Mouse (Mus musculus) liver, embryonic 16.5 days (tissue): Measurements from ENCODE around the gene Kif22. TPM values are rescaled to one million over a fixed set of nuclear protein-coding genes. Genes with fewer than 3 reads are reported as not detected.

Experiments
- ATAC-seq: fragments of 200-750 bp; cut with Nextera tagmentation; 2 replicates; pipeline ENCODE4 v1.8.0; 2017; ENCODE audit warnings: low read depth, mild to moderate bottlenecking, moderate number of reproducible peaks, moderate library complexity
- H3K27ac ChIP-seq: fragments of 300-500 bp; sonication (generic); 2 replicates; pipeline ENCODE4 v1.5.1; 2014; ENCODE audit warnings: mild to moderate bottlenecking, low read length
- H3K27me3 ChIP-seq: fragments of 300-500 bp; sonication (generic); 2 replicates; pipeline ENCODE4 v1.6.1; 2014; ENCODE audit warnings: low read depth, low read length, mixed read lengths; ENCODE audit not compliant: control insufficient read depth, insufficient read depth
- H3K36me3 ChIP-seq: fragments of 300-500 bp; sonication (generic); 2 replicates; pipeline ENCODE4 v1.6.1; 2014; ENCODE audit warnings: mild to moderate bottlenecking; ENCODE audit not compliant: control insufficient read depth, insufficient read depth
- H3K4me1 ChIP-seq: fragments of 300-500 bp; sonication (generic); 2 replicates; pipeline ENCODE4 v1.6.1; 2014; ENCODE audit warnings: low read depth, low read length, mixed read lengths; ENCODE audit not compliant: control insufficient read depth
- H3K4me2 ChIP-seq: fragments of 300-500 bp; sonication (generic); 2 replicates; pipeline ENCODE4 v1.6.1; 2014; ENCODE audit warnings: low read depth, low read length, mixed read lengths
- H3K4me3 ChIP-seq: fragments of 300-500 bp; sonication (generic); 2 replicates; pipeline ENCODE4 v1.5.1; 2014; ENCODE audit warnings: low read depth, mild to moderate bottlenecking, low read length
- H3K9ac ChIP-seq: fragments of 300-500 bp; sonication (generic); 2 replicates; pipeline ENCODE4 v1.6.1; 2014; ENCODE audit warnings: low read depth, low read length
- H3K9me3 ChIP-seq: fragments of 300-500 bp; sonication (generic); replicated peaks from 2 replicates; pipeline ENCODE4 v1.6.1; 2016; ENCODE audit warnings: low read length; ENCODE audit not compliant: control insufficient read depth
- WGBS: fragments of 180-500 bp; shearing (Covaris S2); extraction: QIAGEN DNeasy Blood & Tissue Kit; methylation state at CpG from one replicate; pipeline ENCODE4 v1.1.7; 2014; ENCODE audit not compliant: insufficient replicate concordance; 5-methylcytosine and 5-hydroxymethylcytosine counted together
- polyA plus RNA-seq: library from polyadenylated mRNA; unstranded; fragments of >200 nt; fragmentation: Nextera tagmentation; extraction: Ambion mirVana; gene quantifications from 2 replicates; pipeline ENCODE4 v1.2.1, GENCODE M21; 2015

Gene Kif22
- polyA plus RNA-seq, 1 experiment from 2014 or later: 103 TPM

DNA sequence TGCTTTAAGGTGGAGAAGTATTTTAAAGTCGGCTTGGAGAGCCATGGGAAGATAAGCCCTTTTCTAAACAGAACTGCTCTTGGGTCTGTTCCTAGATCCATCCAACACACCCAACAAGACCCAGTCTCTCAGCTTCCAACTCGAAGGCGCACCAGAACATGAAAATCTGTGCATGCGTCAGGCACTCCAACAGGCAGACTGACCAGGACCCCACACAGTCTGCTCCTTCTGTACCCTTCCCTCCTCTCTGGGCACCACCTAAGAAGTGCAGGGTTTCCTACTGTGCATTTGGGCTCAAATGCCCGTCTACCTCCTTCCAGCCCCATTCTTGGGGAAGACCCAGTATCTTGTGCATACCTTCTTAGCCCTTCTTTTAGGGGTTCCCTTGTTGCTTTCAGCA is 21.8 kb downstream of the Kif22 start:
- Histone ChIP-seq H3K27ac (no peak overlapping the region), H3K4me3 (peak overlapping the region; percentile 36; the same call in 1 of the 2 replicates), H3K27me3 (no peaks in the 10 kb centered on the region), H3K9me3 (no peaks in the 10 kb centered on the region), H3K36me3 (peaks cover 20% of the 10 kb centered on the region), H3K4me2 (peak overlapping the region; percentile 66), H3K4me1 (peaks cover 61% of the 10 kb centered on the region), H3K9ac (peak overlapping the region; percentile 50; the same call in 1 of the 2 replicates)
- no peak for ATAC-seq
- WGBS: 53% methylated on average over 5 of the region's 5 CpGs

DNA sequence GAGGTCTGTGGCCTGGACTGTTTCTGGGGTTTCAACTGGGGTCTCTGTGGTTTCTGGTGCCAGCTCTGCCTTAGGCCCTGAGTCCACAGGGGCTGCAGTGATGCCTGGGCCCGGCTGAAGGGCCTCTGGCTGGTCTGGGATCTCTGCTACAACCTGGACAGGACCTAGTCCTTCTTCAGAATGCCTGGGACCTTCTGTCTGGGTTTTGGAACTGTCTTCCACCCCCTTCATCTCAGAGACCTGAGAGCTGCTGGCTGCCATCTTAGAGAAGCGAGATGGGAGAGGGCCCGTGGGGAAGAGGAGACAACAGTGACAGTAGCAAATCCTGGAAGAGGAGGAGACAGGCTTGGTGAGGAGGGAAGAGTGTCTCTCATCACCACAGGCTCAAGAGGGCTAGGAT is 22.2 kb downstream of the Kif22 start:
- no peak overlapping the region for H3K4me2 ChIP-seq
- ATAC-seq: no peak
- no peak overlapping the region for H3K4me3 ChIP-seq
- H3K9me3 ChIP-seq: no peaks in the 10 kb centered on the region
- H3K9ac ChIP-seq: no peak overlapping the region
- 76% methylated on average over 3 of the region's 3 CpGs for WGBS
- H3K27me3 ChIP-seq: no peaks in the 10 kb centered on the region
- no peak overlapping the region for H3K27ac ChIP-seq
- H3K4me1 ChIP-seq: peaks cover 62% of the 10 kb centered on the region
- H3K36me3 ChIP-seq: peaks cover 22% of the 10 kb centered on the region

DNA sequence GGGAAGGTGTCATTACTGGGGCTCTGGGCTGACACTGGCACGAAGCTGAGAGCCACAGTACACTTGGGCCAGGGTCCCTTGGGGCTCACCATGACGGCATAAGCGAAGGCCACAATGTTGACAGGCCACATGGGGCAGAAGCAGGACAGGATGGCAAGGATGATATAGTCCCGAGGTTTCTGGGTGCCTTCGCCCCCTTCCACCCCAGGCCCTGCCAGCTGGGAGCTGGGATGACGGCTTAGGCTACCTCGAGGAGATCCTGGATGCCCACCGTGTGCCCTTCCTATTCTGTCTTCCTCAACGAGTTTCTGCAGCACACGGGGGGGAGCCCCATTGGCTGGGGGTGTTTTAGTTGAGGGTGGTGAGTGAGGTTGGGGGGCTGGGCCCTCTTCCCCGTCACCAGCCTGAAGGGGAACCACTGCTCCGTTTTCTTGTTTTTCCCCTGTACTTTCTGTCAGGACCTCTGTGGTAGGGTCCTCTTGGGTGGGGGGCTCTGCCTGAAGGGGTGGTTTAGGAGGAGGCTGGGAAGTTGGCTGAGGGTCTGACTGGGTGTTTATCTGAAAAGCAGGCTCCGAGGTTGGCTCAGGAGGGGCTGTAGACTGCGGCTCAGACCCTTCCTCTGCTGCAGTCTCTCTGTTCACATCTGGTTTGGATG is 22.8 kb downstream of the Kif22 start:
- Histone ChIP-seq H3K9ac (no peak overlapping the region), H3K9me3 (no peaks in the 10 kb centered on the region), H3K27me3 (no peaks in the 10 kb centered on the region), H3K27ac (no peak overlapping the region), H3K4me1 (peaks cover 62% of the 10 kb centered on the region), H3K4me3 (no peak overlapping the region), H3K4me2 (no peak overlapping the region), H3K36me3 (peaks cover 22% of the 10 kb centered on the region)
- WGBS: 69% methylated on average over 14 of the region's 14 CpGs
- no peak for ATAC-seq

DNA sequence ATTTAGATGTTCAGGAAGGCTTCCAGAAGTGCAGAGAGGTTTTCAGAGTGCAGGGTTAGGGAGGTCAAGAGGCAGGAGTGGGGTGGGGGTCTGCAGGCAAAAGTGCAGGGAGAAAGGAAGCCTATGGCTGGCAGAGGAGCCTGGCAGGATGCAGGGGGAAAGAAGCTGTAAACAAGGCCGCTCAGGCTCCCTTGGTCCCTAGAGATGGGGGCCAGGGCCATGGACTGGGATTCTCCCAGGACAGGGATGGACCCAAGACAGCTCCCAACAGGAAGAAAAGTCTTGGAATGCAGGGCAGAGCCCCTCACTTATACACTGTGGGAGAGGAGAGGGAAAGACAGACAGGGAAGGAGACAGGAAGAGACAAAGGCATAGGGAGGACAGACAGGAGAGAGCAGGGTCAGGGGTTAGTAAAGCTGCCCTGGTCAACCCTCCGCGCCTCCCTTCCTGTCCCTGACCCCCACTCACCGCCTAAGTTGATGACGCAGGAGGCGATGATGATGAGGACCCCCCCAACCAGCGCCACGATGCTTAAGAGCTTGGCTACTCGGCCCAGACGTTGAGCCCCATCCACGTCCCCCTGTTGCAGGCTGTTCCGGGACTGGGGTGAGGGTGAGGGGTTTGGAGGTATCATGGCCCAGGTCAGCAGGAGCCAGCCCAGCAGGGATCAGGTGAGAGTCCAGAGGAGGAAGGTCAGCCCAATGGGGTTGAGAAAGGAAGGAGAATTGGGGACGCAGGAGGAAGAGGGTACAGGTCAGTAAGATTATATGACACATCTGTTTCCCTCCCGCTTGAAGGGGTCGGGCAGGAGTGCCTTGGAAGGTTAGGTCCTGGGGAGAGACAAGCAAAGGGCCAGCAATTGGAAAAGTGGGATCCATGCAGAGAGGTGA is 23.6 kb downstream of the Kif22 start:
- 76% methylated on average over 15 of the region's 15 CpGs for WGBS
- no peak overlapping the region for H3K9ac ChIP-seq
- no peak overlapping the region for H3K4me2 ChIP-seq
- H3K9me3 ChIP-seq: no peaks in the 10 kb centered on the region
- H3K27ac ChIP-seq: no peak overlapping the region; the same call in 1 of the 2 replicates
- peaks cover 61% of the 10 kb centered on the region for H3K4me1 ChIP-seq
- H3K27me3 ChIP-seq: no peaks in the 10 kb centered on the region
- H3K4me3 ChIP-seq: no peak overlapping the region
- no peak for ATAC-seq
- peaks cover 21% of the 10 kb centered on the region for H3K36me3 ChIP-seq

DNA sequence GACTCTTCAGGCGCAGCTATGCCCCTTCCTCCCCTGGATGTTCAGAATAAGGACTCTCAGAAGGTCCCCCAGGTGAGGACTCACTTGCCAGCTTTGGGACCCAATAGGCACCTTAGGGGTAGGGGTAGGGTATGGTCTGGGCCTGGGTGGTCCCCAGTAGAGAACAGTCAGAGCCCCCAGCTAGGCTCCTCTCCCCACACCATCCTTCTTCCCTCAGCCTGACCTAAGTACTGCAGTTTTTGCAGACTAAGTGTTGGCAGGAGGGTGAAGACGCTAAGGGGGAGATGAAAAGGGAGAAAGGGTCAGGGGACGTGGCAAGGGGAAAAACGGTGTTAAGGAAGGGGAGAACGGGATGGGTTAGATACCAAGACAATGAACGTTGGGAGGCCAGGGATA is 24.3 kb downstream of the Kif22 start:
- Histone ChIP-seq H3K9ac (0 out of 2 replicates have a peak overlapping the region, but pooled peaks have one; percentile 16), H3K36me3 (peaks cover 18% of the 10 kb centered on the region), H3K9me3 (no peaks in the 10 kb centered on the region), H3K4me1 (peaks cover 59% of the 10 kb centered on the region), H3K4me3 (no peak overlapping the region), H3K4me2 (no peak overlapping the region), H3K27ac (peak overlapping the region; percentile 33; the same call in 1 of the 2 replicates), H3K27me3 (no peaks in the 10 kb centered on the region)
- ATAC-seq: no peak
- 41% methylated on average over 6 of the region's 6 CpGs for whole genome bisulfite sequencing

DNA sequence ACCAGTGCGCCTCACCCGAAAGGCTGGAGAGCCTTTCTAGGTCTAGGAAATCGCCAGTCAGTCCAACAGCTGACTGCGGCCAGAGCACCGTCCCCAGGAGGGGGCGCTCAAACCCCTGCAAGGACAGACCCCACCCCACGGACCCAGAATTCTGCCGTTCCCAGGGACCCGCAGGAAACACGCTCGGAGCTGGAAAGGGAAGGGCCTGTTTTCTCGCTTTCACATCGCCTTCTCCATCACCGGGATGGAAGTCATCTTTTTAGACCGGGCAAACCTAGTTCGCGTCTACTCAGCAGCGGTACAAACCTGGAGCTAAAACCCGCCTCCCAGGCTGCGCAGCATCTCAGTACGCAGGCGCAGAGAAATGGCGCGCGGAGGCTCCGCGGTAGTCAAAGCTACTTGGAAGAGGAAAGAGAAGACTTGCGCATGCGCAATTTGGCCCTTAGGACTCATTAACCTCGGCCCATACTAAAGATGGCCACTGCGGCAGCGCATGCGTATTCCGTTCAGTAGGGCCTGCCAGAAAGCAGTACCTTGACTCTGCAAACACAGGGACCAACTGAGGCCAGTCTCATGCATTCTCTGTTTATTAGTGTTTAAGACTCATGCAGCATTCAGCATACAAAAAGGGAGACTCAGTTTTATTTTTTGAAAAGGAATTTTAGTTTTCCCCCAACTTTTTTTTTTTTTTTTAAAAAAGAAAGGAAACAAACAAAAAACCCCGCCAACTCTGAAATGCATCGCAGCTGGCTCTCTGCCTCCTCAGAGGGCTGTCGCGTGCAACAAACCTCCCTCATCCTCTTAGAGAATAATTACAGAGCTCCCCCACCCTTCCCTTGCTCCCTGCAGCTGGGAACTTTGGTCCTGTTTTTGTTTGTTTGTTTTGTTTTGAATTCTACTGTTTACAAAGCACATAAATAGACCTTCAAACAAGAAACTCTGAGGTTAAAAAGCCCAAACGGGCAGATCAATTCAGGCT is 25.0 kb downstream of the Kif22 start, which contains the start of gene Pagr1a:
Gene Pagr1a (minus strand): TSS at position 382 of the 979 bp plus-strand sequence.
- 4% methylated on average over 39 of the region's 39 CpGs for WGBS
- H3K9me3 ChIP-seq: no peaks in the 10 kb centered on the region
- peak within 1 kb of the TSS; percentile 96 for H3K27ac ChIP-seq
- H3K4me3 ChIP-seq: peak within 1 kb of the TSS; percentile 87
- H3K27me3 ChIP-seq: no peaks in the 10 kb centered on the region
- peaks cover 13% of the 10 kb centered on the region for H3K36me3 ChIP-seq
- peak; percentile 85 for ATAC-seq
- H3K9ac ChIP-seq: peak within 1 kb of the TSS; percentile 95
- H3K4me2 ChIP-seq: peak within 1 kb of the TSS; percentile 80
- H3K4me1 ChIP-seq: peaks cover 52% of the 10 kb centered on the region

DNA sequence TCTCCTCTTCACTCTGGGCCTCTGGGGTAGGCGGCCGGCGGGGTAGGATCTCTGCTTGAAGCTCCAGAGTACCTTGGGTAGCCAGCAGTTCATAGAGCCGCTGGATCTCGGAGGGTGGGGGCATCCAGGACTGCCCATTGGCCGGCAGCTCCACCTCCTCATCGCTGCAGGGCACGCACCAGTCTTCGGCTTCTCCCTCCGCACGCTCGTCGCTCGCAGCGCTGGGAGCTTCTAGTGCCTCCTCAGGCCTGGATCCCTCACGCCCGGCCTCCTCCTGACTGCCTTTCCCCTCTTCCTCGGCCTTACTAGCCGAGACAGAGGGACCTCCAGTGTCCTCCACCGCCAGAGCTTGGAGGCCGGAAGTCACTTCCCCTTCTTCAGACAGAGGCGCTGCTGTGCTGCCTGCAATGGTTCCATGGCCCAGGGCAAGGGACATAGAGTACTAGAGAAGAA is 25.8 kb downstream of the Kif22 start:
- 0% methylated on average over 22 of the region's 22 CpGs for WGBS

DNA sequence TGATC is 26.0 kb downstream of the Kif22 start, which contains the start of gene Pagr1b:
Gene Pagr1b (minus strand): TSS at position 4 of the 5 bp plus-strand sequence.
- H3K4me3 ChIP-seq: peak within 1 kb of the TSS; percentile 87
- no peaks in the 10 kb centered on the region for H3K27me3 ChIP-seq
- peak within 1 kb of the TSS; percentile 95 for H3K9ac ChIP-seq
- H3K4me2 ChIP-seq: peak within 1 kb of the TSS; percentile 80
- H3K36me3 ChIP-seq: peaks cover 9% of the 10 kb centered on the region; the same call in 1 of the 2 replicates
- H3K27ac ChIP-seq: peak within 1 kb of the TSS; percentile 96
- no peak for ATAC-seq
- H3K4me1 ChIP-seq: peaks cover 42% of the 10 kb centered on the region
- H3K9me3 ChIP-seq: no peaks in the 10 kb centered on the region

More for the DNA sequence above, 25.8 kb downstream of the Kif22 start:
- H3K4me1 ChIP-seq: peaks cover 45% of the 10 kb centered on the region
- H3K9ac ChIP-seq: peak overlapping the region; percentile 95
- ATAC-seq: peak; percentile 59
- peak overlapping the region; percentile 80 for H3K4me2 ChIP-seq
- H3K4me3 ChIP-seq: peak overlapping the region; percentile 87
- H3K27me3 ChIP-seq: no peaks in the 10 kb centered on the region
- H3K27ac ChIP-seq: peak overlapping the region; percentile 96
- peaks cover 9% of the 10 kb centered on the region; the same call in 1 of the 2 replicates for H3K36me3 ChIP-seq
- H3K9me3 ChIP-seq: no peaks in the 10 kb centered on the region
